13 mouse cellular contexts compared by ENCODE assay signal in genomic region chr1:84404880-84405279, GRCm38 (mm10). TPM values are rescaled to one million over a fixed set of nuclear protein-coding genes. Genes with fewer than 3 reads are reported as not detected.
DNase-seq lines count a peak whose midpoint lies in the region; ATAC-seq and TF ChIP-seq lines count a peak whose summit lies in the region.
"Had no signal": no experiment of that assay in that cellular context is flagged by ENCODE, and none has a peak within 500 bp of the region (broad histone marks: within the 10 kb centered on the region; RNA-seq: fewer than 3 reads in every experiment).

No protein-coding gene starts in this region.

- WGBS in lung, embryonic 14.5 days = 36% methylated on average over 12 of the region's 12 CpGs
- WGBS in heart, embryonic 15.5 days = 31% methylated on average over 12 of the region's 12 CpGs
- 46% methylated on average over 12 of the region's 12 CpGs for WGBS in midbrain, embryonic 15.5 days

- H3K36me3 ChIP-seq in lung, embryonic 14.5 days (ENCODE audit: insufficient read depth) = no peaks in the 10 kb centered on the region
- H3K36me3 ChIP-seq in heart, embryonic 15.5 days = no peaks in the 10 kb centered on the region
- H3K36me3 ChIP-seq in midbrain, embryonic 15.5 days (replicated peaks) = no peaks in the 10 kb centered on the region
- H3K36me3 ChIP-seq: forebrain, embryonic 12.5 days; liver, embryonic 15.5 days had no signal

- ATAC-seq in lung, embryonic 14.5 days (ENCODE audit: insufficient read depth) = peak; percentile 64; the same call in 1 of the 2 replicates
- peak; percentile 50 for ATAC-seq in heart, embryonic 15.5 days (replicated peaks; ENCODE audit: insufficient number of reproducible peaks, insufficient read depth, low FRiP score, low read depth)
- ATAC-seq in midbrain, embryonic 15.5 days (replicated peaks) = peak; percentile 29; the same call in 1 of the 2 replicates
- ATAC-seq: intestine, postnatal 0 days had no signal

- H3K4me1 ChIP-seq in lung, embryonic 14.5 days (ENCODE audit: insufficient read depth) = peaks cover 12% of the 10 kb centered on the region
- peaks cover 9% of the 10 kb centered on the region for H3K4me1 ChIP-seq in heart, embryonic 15.5 days (replicated peaks)
- no peaks in the 10 kb centered on the region for H3K4me1 ChIP-seq in midbrain, embryonic 15.5 days
- H3K4me1 ChIP-seq: forebrain, embryonic 12.5 days; liver, embryonic 15.5 days had no signal

- TF ChIP-seq CTCF in lung, embryonic 14.5 days (IDR thresholded peaks at IDR 0.05; ENCODE audit: low read depth) = no peak
- TF ChIP-seq CTCF in gastrocnemius, adult 2 months (IDR thresholded peaks at IDR 0.05) = no peak

- no peaks in the 10 kb centered on the region; the same call in 1 of the 2 replicates for H3K27me3 ChIP-seq in lung, embryonic 14.5 days (ENCODE audit: insufficient read depth, low read length)
- H3K27me3 ChIP-seq in heart, embryonic 15.5 days = no peaks in the 10 kb centered on the region
- no peaks in the 10 kb centered on the region for H3K27me3 ChIP-seq in midbrain, embryonic 15.5 days (replicated peaks)
- H3K27me3 ChIP-seq: forebrain, embryonic 12.5 days; liver, embryonic 15.5 days had no signal

- H3K4me3 ChIP-seq in lung, embryonic 14.5 days (ENCODE audit: low read depth, low read length) = no peak overlapping the region
- H3K4me3 ChIP-seq in gastrocnemius, adult 2 months = no peak overlapping the region
- H3K4me3 ChIP-seq in heart, embryonic 15.5 days = no peak overlapping the region
- H3K4me3 ChIP-seq in midbrain, embryonic 15.5 days = no peak overlapping the region
- H3K4me3 ChIP-seq: forebrain, embryonic 12.5 days; liver, embryonic 15.5 days had no signal

- H3K9ac ChIP-seq in lung, embryonic 14.5 days = no peak overlapping the region
- H3K9ac ChIP-seq in heart, embryonic 15.5 days = no peak overlapping the region
- no peak overlapping the region for H3K9ac ChIP-seq in midbrain, embryonic 15.5 days
- H3K9ac ChIP-seq: forebrain, embryonic 12.5 days; liver, embryonic 15.5 days had no signal

- H3K27ac ChIP-seq in lung, embryonic 14.5 days (ENCODE audit: low read depth) = no peak overlapping the region
- 0 out of 2 replicates have a peak overlapping the region, but pooled peaks have one; percentile 7 for H3K27ac ChIP-seq in gastrocnemius, adult 2 months
- no peak overlapping the region for H3K27ac ChIP-seq in heart, embryonic 15.5 days
- H3K27ac ChIP-seq in midbrain, embryonic 15.5 days = no peak overlapping the region
- H3K27ac ChIP-seq: forebrain, embryonic 12.5 days; liver, embryonic 15.5 days had no signal

- no peak overlapping the region for H3K4me2 ChIP-seq in lung, embryonic 14.5 days
- no peak overlapping the region for H3K4me2 ChIP-seq in heart, embryonic 15.5 days
- no peak overlapping the region for H3K4me2 ChIP-seq in midbrain, embryonic 15.5 days
- H3K4me2 ChIP-seq: forebrain, embryonic 12.5 days; liver, embryonic 15.5 days had no signal

- peak; percentile 48 for DNase-seq in lung, embryonic 14.5 days
- DNase-seq in lung, postnatal 25 days (ENCODE audit: low spot score) = no peak
- DNase-seq in gastrocnemius, adult 2 months = peak; percentile 58
- no peak for DNase-seq in thymus, postnatal 4 days
- no peak for DNase-seq in spleen, postnatal 4 days (ENCODE audit: low spot score in 2 of 2)
- no peak for DNase-seq in right cerebral cortex, postnatal 4 days
- DNase-seq: adrenal gland, postnatal 14 days had no signal

- intact Hi-C loops in gastrocnemius, adult 2 months (cut with DNase I) = no loop called here

- H3K9me3 ChIP-seq in lung, embryonic 14.5 days (ENCODE audit: low read depth, low read length) = no peaks in the 10 kb centered on the region
- no peaks in the 10 kb centered on the region for H3K9me3 ChIP-seq in heart, embryonic 15.5 days (replicated peaks)
- no peaks in the 10 kb centered on the region for H3K9me3 ChIP-seq in midbrain, embryonic 15.5 days
- H3K9me3 ChIP-seq: forebrain, embryonic 12.5 days; liver, embryonic 15.5 days had no signal

RNA-seq across cellular contexts. Expression of gene Pid1, which starts 40.9 kb away (rescaled TPM):
- polyA plus RNA-seq in lung, embryonic 14.5 days (2014; fragmentation: Nextera tagmentation; extraction: Ambion mirVana) = 4.9 and 6.8 TPM in 2 replicates
- 1 to 10 TPM; 5.1 to 8.1 TPM for total RNA-seq in gastrocnemius, adult 2 months (2021)
- polyA plus RNA-seq in heart, embryonic 15.5 days (2015; fragmentation: Nextera tagmentation; extraction: Ambion mirVana) = 9.9 and 11.3 TPM in 2 replicates
- polyA plus RNA-seq in midbrain, embryonic 15.5 days (2015; fragmentation: Nextera tagmentation; extraction: Ambion mirVana) = 83.5 and 88.1 TPM in 2 replicates
- total RNA-seq: MEL had no signal

Comparison
In these comparisons a context has a peak if more than half of its experiments do, and no peak if none do; other contexts are left out.
1. DNase-seq: peak in lung, embryonic 14.5 days (single experiment) and gastrocnemius, adult 2 months (single experiment); none in lung, postnatal 25 days (single experiment), thymus, postnatal 4 days (single experiment), spleen, postnatal 4 days (0 of 2) and right cerebral cortex, postnatal 4 days (single experiment).
2. Peak in every context shown above with its lines, with median percentiles within 50 percentile points of each other: ATAC-seq.